Mouse (Mus musculus) stomach, embryonic 16.5 days (tissue): ENCODE measurements around the gene Tpr. TPM values are rescaled to one million over a fixed set of nuclear protein-coding genes. Genes with fewer than 3 reads are reported as not detected.

Source experiments
- ATAC-seq: fragments of 200-750 bp; cut with Nextera tagmentation; 2 replicates; pipeline ENCODE4 v1.8.0; 2017; ENCODE audit warnings: moderate number of reproducible peaks, moderate TSS enrichment; ENCODE audit not compliant: insufficient read depth, low FRiP score
- H3K27ac ChIP-seq: fragments of 300-500 bp; sonication (generic); 2 replicates; pipeline ENCODE4 v1.5.1; 2014; ENCODE audit warnings: low read length
- H3K27me3 ChIP-seq: fragments of 300-500 bp; sonication (generic); 2 replicates; pipeline ENCODE4 v1.6.1; 2014; ENCODE audit warnings: low read length, control low read depth, mixed read lengths; ENCODE audit not compliant: control insufficient read depth, insufficient read depth
- H3K36me3 ChIP-seq: fragments of 300-500 bp; sonication (generic); 2 replicates; pipeline ENCODE4 v1.6.1; 2014; ENCODE audit warnings: low read length; ENCODE audit not compliant: control insufficient read depth, insufficient read depth
- H3K4me1 ChIP-seq: fragments of 300-500 bp; sonication (generic); 2 replicates; pipeline ENCODE4 v1.6.1; 2014; ENCODE audit warnings: low read length, control low read depth, mixed read lengths; ENCODE audit not compliant: control insufficient read depth, insufficient read depth
- H3K4me2 ChIP-seq: fragments of 300-500 bp; sonication (generic); 2 replicates; pipeline ENCODE4 v1.6.1; 2014; ENCODE audit warnings: low read depth, low read length, mixed read lengths
- H3K4me3 ChIP-seq: fragments of 300-500 bp; sonication (generic); replicated peaks from 2 replicates; pipeline ENCODE4 v1.5.1; 2014; ENCODE audit warnings: mild to moderate bottlenecking, low read length
- H3K9ac ChIP-seq: fragments of 300-500 bp; sonication (generic); 2 replicates; pipeline ENCODE4 v1.6.1; 2014; ENCODE audit warnings: low read length
- H3K9me3 ChIP-seq: fragments of 300-500 bp; sonication (generic); replicated peaks from 2 replicates; pipeline ENCODE4 v1.6.1; 2016; ENCODE audit warnings: low read length, control low read depth; ENCODE audit not compliant: control insufficient read depth
- WGBS: fragments of 180-500 bp; shearing (Covaris S2); extraction: QIAGEN DNeasy Blood & Tissue Kit; methylation state at CpG from one replicate; pipeline ENCODE4 v1.1.7; 2014; 5-methylcytosine and 5-hydroxymethylcytosine counted together
- polyA plus RNA-seq: library from polyadenylated mRNA; unstranded; fragments of >200 nt; fragmentation: Nextera tagmentation; extraction: Ambion mirVana; gene quantifications from 2 replicates; pipeline ENCODE4 v1.2.1, GENCODE M21; 2015

Tpr gene
- polyA plus RNA-seq, 1 experiment from 2014 or later, result 129 TPM

DNA sequence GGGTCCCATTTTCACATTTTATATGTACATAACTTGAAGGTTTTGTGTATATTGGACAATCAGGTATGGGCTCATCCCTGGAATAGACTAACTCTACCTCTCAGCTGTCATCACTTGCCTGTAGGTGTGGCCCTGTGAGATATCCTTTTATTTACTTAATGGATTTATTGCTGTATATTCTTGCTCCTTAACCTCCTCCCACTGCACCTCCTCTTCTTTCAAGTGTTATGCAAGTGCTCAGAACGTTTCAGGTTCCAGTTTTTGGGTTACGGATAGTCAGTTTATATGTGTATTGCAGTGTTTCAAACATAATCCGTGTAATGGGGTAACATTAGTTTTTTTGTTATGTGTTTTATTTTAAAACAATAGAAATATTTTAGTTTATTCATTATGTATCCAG is 46.0 kb downstream of the Tpr start:
- Histone ChIP-seq H3K9me3 (no peaks in the 10 kb centered on the region), H3K4me2 (no peak overlapping the region), H3K36me3 (peaks cover 32% of the 10 kb centered on the region), H3K4me1 (no peaks in the 10 kb centered on the region), H3K27me3 (no peaks in the 10 kb centered on the region), H3K9ac (no peak overlapping the region), H3K27ac (no peak overlapping the region), H3K4me3 (no peak overlapping the region)
- ATAC-seq, result no peak
- 85% methylated on average over 3 of the region's 3 CpGs for WGBS

DNA sequence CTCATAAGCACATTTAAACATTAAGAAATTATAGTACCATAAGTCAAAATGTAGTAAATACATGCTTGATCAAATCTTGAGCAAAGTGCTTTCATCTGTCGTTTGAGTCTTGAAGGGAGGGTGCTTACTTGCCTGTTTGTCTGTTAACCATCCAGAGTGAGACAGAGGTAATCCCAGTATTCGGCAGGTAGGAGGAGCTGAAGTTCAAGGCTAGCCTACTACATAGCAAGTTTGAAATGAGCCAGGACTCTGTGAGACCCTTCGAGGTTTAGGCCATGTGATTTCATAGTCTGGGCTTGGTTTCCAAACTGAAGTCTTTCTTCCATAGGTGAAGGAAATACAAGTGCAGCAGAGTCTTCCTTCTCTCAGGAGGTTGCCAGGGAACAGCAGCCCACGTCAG is 49.1 kb downstream of the Tpr start:
- Histone ChIP-seq H3K27ac (no peak overlapping the region), H3K4me1 (no peaks in the 10 kb centered on the region)
- ATAC-seq, result no peak

DNA sequence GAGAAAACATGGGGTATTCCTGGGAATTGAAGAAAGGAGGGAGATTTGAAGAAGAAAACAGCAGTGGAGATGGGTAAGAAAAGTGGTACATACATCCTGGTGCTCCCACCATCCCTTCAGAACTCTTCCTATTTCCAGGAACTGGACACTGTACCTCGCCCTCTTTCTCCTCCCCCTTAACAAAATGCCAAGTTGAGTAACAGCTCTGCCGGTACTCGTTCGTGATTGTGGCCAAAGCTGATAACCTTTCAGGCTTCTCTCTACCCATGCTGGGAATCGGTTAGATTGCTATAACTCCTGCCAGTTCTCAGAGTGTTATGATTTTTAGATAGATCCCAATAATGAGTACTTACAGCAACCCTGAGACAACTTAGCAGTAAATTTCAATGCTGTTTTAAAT is 66.3 kb downstream of the Tpr start:
- Histone ChIP-seq H3K9ac (no peak overlapping the region), H3K27ac (no peak overlapping the region), H3K4me3 (no peak overlapping the region), H3K9me3 (no peaks in the 10 kb centered on the region), H3K36me3 (no peaks in the 10 kb centered on the region), H3K27me3 (no peaks in the 10 kb centered on the region), H3K4me1 (no peaks in the 10 kb centered on the region), H3K4me2 (no peak overlapping the region)
- WGBS, result 58% methylated on average over 5 of the region's 5 CpGs
- ATAC-seq, result no peak

More for the DNA sequence above, 49.1 kb downstream of the Tpr start:
- 85% methylated on average over 4 of the region's 4 CpGs for WGBS
- Histone ChIP-seq H3K4me3 (no peak overlapping the region), H3K4me2 (no peak overlapping the region), H3K36me3 (peaks cover 27% of the 10 kb centered on the region), H3K9me3 (no peaks in the 10 kb centered on the region), H3K9ac (no peak overlapping the region), H3K27me3 (no peaks in the 10 kb centered on the region)

DNA sequence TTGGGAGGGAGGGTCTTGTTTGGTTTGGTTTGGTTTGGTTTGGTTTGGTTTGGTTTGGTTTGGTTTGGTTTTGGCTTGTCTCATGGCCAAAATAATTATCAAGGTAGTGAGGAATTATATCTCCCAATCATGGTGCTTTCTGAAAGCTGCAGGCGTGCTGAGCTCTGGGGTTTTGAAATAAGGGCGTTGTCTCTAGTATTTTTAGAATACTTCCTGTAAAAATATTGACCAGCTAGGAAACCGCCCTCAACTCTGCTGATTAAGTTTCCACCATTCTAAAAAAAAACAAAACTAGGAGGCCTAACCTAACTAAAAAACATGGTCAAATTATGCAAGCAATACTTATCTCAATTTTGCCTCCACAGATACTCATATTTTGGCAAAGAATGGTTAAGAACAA is 67.0 kb downstream of the Tpr start:
- H3K4me2 ChIP-seq, result no peak overlapping the region
- no peaks in the 10 kb centered on the region for H3K27me3 ChIP-seq
- 59% methylated on average over 3 of the region's 3 CpGs for WGBS
- H3K9ac ChIP-seq, result no peak overlapping the region
- no peaks in the 10 kb centered on the region for H3K36me3 ChIP-seq
- no peaks in the 10 kb centered on the region for H3K4me1 ChIP-seq
- no peaks in the 10 kb centered on the region for H3K9me3 ChIP-seq
- H3K4me3 ChIP-seq, result no peak overlapping the region
- no peak for ATAC-seq
- no peak overlapping the region for H3K27ac ChIP-seq

DNA sequence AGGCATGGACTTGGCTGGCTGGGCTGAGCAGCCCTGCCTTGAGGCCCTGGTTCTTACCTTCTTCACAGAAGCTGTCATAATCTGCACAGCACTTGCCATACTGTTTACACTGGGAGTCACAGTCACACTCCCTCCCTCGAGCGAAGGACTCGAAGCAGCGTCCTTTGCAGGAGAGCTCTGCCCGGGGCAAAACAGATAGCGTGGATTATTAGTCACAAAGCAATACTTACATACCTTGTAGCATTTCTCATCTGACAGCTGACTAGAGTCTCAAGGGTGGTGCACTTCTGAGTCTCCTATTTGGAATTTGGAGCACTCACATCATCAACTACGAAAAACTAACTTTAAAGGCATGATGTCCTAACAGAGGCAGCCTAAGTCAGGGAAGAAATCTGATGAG is 68.0 kb downstream of the Tpr start:
- Histone ChIP-seq H3K4me3 (no peak overlapping the region), H3K27me3 (no peaks in the 10 kb centered on the region), H3K27ac (no peak overlapping the region), H3K9me3 (no peaks in the 10 kb centered on the region), H3K36me3 (no peaks in the 10 kb centered on the region), H3K9ac (no peak overlapping the region), H3K4me2 (no peak overlapping the region), H3K4me1 (no peaks in the 10 kb centered on the region)
- ATAC-seq, result peak; percentile 37; the same call in 1 of the 2 replicates
- whole genome bisulfite sequencing, result 40% methylated on average over 7 of the region's 7 CpGs

DNA sequence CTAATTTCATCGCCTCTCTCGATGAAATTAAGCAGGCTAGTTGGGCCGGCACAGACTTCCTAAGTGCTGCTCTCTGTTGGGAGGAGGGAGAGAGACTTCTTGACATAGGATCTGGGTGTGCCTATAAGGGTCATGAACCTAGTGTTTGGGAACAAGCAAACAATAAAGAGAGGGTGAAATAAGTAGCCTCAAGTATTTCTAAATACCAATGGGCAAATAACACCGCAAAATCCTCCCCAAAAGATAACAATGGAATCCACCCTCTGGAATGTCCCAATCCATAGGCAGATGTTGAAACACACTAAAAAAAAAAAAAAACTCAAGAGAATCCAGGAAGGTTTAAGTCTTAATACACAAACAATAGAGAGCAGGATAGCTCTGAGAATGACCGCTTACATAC is 70.4 kb downstream of the Tpr start:
- H3K4me1 ChIP-seq, result no peaks in the 10 kb centered on the region
- H3K27ac ChIP-seq, result no peak overlapping the region
- WGBS, result 65% methylated on average over 5 of the region's 5 CpGs
- ATAC-seq, result no peak
- H3K4me3 ChIP-seq, result no peak overlapping the region
- H3K4me2 ChIP-seq, result no peak overlapping the region
- no peaks in the 10 kb centered on the region for H3K36me3 ChIP-seq
- no peaks in the 10 kb centered on the region for H3K9me3 ChIP-seq
- H3K27me3 ChIP-seq, result no peaks in the 10 kb centered on the region
- no peak overlapping the region for H3K9ac ChIP-seq

DNA sequence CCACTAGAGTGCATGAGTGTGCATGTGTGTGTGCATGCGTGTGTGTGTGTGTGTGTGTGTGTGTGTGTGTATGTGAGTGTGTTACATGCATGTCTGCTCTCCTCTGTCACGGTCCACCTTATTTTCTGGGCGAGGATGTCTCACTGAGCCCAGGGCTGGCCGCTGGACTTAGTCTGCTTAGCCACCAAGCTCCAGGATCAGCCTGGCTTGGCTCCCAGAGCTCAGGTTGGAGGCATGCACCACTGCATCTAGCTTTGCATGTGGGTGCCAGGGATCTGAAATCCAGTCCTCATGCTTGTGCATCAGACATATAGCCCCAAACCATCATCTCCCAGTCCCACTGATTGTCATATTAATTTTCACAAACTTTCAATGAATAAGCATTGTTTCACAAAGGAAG is 71.1 kb downstream of the Tpr start:
- no peak overlapping the region for H3K4me2 ChIP-seq
- no peaks in the 10 kb centered on the region for H3K36me3 ChIP-seq
- 79% methylated on average over 4 of the region's 4 CpGs for WGBS
- H3K4me3 ChIP-seq, result no peak overlapping the region
- no peak overlapping the region for H3K27ac ChIP-seq
- no peak for ATAC-seq
- no peaks in the 10 kb centered on the region for H3K27me3 ChIP-seq
- no peak overlapping the region for H3K9ac ChIP-seq
- no peaks in the 10 kb centered on the region for H3K9me3 ChIP-seq
- no peaks in the 10 kb centered on the region for H3K4me1 ChIP-seq

DNA sequence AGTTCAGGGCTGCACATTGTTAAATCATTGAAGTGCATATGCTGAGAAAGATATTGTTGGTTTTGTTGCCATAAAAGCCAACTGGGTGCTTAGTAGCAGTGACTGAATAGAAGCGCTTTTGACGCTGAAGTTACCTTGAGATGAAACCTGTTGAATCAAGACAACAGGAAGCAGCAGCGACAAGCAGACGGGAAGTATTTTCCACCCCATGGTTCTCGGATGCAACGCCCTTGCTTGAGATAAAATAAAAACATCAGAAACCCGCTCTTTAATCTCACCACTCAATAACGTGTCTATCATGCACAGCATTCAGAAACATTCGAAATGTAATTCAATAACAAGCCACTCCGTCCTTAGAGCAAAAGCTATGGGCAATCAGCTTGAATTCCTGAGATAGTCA is 72.7 kb downstream of the Tpr start:
- H3K9me3 ChIP-seq, result no peaks in the 10 kb centered on the region
- H3K4me3 ChIP-seq, result no peak overlapping the region
- H3K27ac ChIP-seq, result no peak overlapping the region
- no peaks in the 10 kb centered on the region for H3K4me1 ChIP-seq
- H3K36me3 ChIP-seq, result no peaks in the 10 kb centered on the region
- H3K27me3 ChIP-seq, result no peaks in the 10 kb centered on the region
- no peak overlapping the region for H3K9ac ChIP-seq
- no peak overlapping the region for H3K4me2 ChIP-seq
- ATAC-seq, result no peak
- WGBS, result 81% methylated on average over 10 of the region's 10 CpGs

DNA sequence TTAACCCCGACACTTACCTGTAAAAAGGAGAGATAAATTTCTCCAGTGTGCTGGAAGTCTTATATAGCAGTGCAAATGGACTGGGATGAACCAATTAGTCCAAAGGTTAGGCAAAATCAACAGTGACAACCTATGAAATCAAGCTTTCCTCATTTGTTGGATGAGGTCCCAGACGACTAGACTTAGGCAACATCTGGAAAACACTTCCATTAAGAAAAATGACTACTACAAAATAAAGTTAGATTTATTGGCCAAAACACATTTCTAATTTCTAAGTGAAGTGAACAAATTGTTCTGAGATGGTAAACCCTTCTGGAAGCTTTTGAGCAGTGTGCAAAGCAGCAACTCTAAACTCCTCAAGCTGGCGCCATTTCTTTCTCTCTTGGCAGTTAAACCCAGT is 73.5 kb downstream of the Tpr start, which contains the start of gene Prg4:
Prg4 (minus strand) TSS at position 34 of the 400 bp plus-strand sequence.
- 67% methylated on average over 3 of the region's 3 CpGs for WGBS
- no peak within 1 kb of the TSS for H3K9ac ChIP-seq
- no peaks in the 10 kb centered on the region for H3K9me3 ChIP-seq
- no peaks in the 10 kb centered on the region for H3K4me1 ChIP-seq
- no peaks in the 10 kb centered on the region for H3K36me3 ChIP-seq
- ATAC-seq, result no peak
- no peaks in the 10 kb centered on the region for H3K27me3 ChIP-seq
- H3K27ac ChIP-seq, result no peak within 1 kb of the TSS
- H3K4me2 ChIP-seq, result no peak within 1 kb of the TSS
- H3K4me3 ChIP-seq, result no peak within 1 kb of the TSS

DNA sequence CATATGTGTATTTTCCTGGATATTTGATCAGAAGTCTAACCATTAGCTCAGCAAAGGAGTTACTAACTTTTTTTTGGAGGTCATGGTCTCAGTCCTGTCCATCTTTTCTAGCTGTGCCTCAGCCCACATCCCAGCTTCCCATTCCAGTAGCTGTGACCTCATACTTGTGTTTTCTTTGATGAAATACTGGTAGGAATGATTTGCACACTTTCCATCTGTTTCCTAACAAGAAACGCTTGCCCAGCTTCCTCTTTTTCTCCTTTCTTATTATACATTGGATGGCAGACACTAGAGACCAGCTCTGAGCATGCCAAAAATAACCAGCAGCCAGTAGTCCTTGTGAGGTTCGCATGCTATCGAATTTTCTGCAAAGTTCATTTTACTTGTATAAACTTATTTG is 77.4 kb downstream of the Tpr start:
- H3K9ac ChIP-seq, result no peak overlapping the region
- no peak overlapping the region for H3K4me2 ChIP-seq
- ATAC-seq, result no peak
- H3K9me3 ChIP-seq, result no peaks in the 10 kb centered on the region
- 79% methylated on average over 3 of the region's 3 CpGs for WGBS
- no peak overlapping the region for H3K27ac ChIP-seq
- no peaks in the 10 kb centered on the region for H3K4me1 ChIP-seq
- no peaks in the 10 kb centered on the region for H3K36me3 ChIP-seq
- H3K27me3 ChIP-seq, result no peaks in the 10 kb centered on the region
- H3K4me3 ChIP-seq, result no peak overlapping the region
